In the genomic region with DNA sequence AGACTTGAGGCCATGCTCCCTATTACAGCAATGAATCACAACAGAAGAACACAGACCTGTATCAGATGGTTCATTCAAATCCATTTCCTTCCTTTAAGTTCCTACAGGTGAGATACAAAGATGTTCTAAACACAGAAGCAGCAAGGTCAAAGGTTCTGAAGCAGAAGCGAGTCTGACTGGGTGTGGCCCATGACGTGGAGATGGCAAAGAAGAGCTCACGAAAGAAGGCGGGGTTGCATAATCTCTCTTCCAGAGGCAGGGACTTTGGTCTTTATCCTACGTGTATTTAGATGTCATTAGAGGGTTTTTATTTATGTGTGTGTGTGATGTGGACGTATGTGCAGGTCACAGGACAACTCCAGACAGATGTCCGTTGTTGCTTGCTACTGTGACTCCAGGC, we compare ENCODE assay signal across 22 mouse cellular contexts. TPM values are rescaled to one million over a fixed set of nuclear protein-coding genes. Genes with fewer than 3 reads are reported as not detected.
DNase-seq lines count a peak whose midpoint lies in the region; ATAC-seq and TF ChIP-seq lines count a peak whose summit lies in the region.
"Had no signal": no experiment of that assay in that cellular context is flagged by ENCODE, and none has a peak within 500 bp of the region (broad histone marks: within the 10 kb centered on the region; RNA-seq: fewer than 3 reads in every experiment).

No protein-coding gene starts in this region.

- H3K79me2 ChIP-seq in MEL (ENCODE audit: control insufficient read depth, insufficient read depth, low read length, poor library complexity) = no peaks in the 10 kb centered on the region

- no peak for TF ChIP-seq EP300 in MEL (IDR thresholded peaks at IDR 0.05; ENCODE audit: low read depth in 1 of 2, low read length in 2 of 2)

- DNase-seq in MEL (ENCODE audit: low read depth, low spot score) = peak; percentile 30
- peak; percentile 36 for DNase-seq in ZHBTc4 (ENCODE audit: low read depth, low spot score)
- DNase-seq in large intestine, adult 2 months (ENCODE audit: low read depth, low spot score) = peak; percentile 38
- DNase-seq in yolk sac, embryonic 10.5 days (ENCODE audit: low spot score) = peak; percentile 76
- DNase-seq in frontal cortex, postnatal 36 days (ENCODE audit: low spot score in 2 of 2) = no peak
- DNase-seq in adrenal gland, adult 18-20 months (ENCODE audit: low spot score in 2 of 2) = no peak
- DNase-seq: adrenal gland, adult 8-10 months; adrenal gland, postnatal 36 days; cerebellum, adult 2 months; cerebellum, postnatal 14 days; embryo, embryonic 11 days; gastrocnemius, postnatal 14 days; heart, postnatal 36 days had no signal

- no peak for ATAC-seq in hindbrain, embryonic 16.5 days
- ATAC-seq: forebrain, embryonic 14.5 days; inflammation-experienced regulatory T-cells, adult 6 months had no signal

- no peak for TF ChIP-seq CTCF in MEL (IDR thresholded peaks at IDR 0.05 in 2 of 3, conservative IDR thresholded peaks at IDR 0.05 in 1 of 3; ENCODE audit: control insufficient read depth in 1 of 3, insufficient read depth in 1 of 3, low read depth in 2 of 3, low read length in 3 of 3, poor library complexity in 1 of 3, severe bottlenecking in 1 of 3)

- no peak for TF ChIP-seq RAD21 in MEL (IDR thresholded peaks at IDR 0.05; ENCODE audit: low read depth, low read length)

- peaks cover 0 to 5% of the 10 kb centered on the region in 2 experiments; a peak in 2 of 4 replicates for H3K4me1 ChIP-seq in MEL (ENCODE audit: control insufficient read depth in 1 of 2, insufficient read depth in 2 of 2, low read length in 2 of 2)
- no peaks in the 10 kb centered on the region for H3K4me1 ChIP-seq in hindbrain, embryonic 16.5 days (ENCODE audit: control insufficient read depth, insufficient read depth, low read depth, low read length)
- H3K4me1 ChIP-seq: hindbrain, embryonic 15.5 days had no signal

- peaks cover 0 to 6% of the 10 kb centered on the region in 2 experiments; a peak in 2 of 4 replicates for H3K36me3 ChIP-seq in MEL (ENCODE audit: control insufficient read depth in 1 of 2, insufficient read depth in 2 of 2, low read length in 2 of 2)
- no peaks in the 10 kb centered on the region for H3K36me3 ChIP-seq in hindbrain, embryonic 16.5 days (ENCODE audit: control insufficient read depth, insufficient read depth, low read length)
- H3K36me3 ChIP-seq: embryonic facial prominence, embryonic 15.5 days; forebrain, embryonic 10.5 days; G1E; heart, embryonic 13.5 days; hindbrain, embryonic 15.5 days had no signal

- no peak for TF ChIP-seq POLR2A in MEL (IDR thresholded peaks at IDR 0.05; ENCODE audit: control insufficient read depth in 1 of 2, insufficient read depth in 1 of 2, low read depth in 1 of 2, low read length in 2 of 2, poor library complexity in 1 of 2)

- H3K4me2 ChIP-seq in hindbrain, embryonic 16.5 days (ENCODE audit: low read length) = no peak overlapping the region
- H3K4me2 ChIP-seq: embryonic facial prominence, embryonic 15.5 days; hindbrain, embryonic 15.5 days had no signal

- 35% methylated on average over 7 of the region's 7 CpGs for WGBS in large intestine, adult 2 months
- 87% methylated on average over 7 of the region's 7 CpGs for WGBS in hindbrain, embryonic 16.5 days

- peaks cover 2 to 5% of the 10 kb centered on the region in 2 experiments; a peak in 3 of 4 replicates for H3K27me3 ChIP-seq in MEL (ENCODE audit: control insufficient read depth in 1 of 2, insufficient read depth in 2 of 2, low read length in 2 of 2)
- no peaks in the 10 kb centered on the region for H3K27me3 ChIP-seq in hindbrain, embryonic 16.5 days (replicated peaks; ENCODE audit: control insufficient read depth, insufficient read depth, low read length)
- H3K27me3 ChIP-seq: embryonic facial prominence, embryonic 15.5 days; heart, embryonic 13.5 days; hindbrain, embryonic 15.5 days had no signal

- no peak overlapping the region for H3K4me3 ChIP-seq in MEL (ENCODE audit: control insufficient read depth in 1 of 2, insufficient read depth in 1 of 2, low read depth in 2 of 2, low read length in 2 of 2)
- no peak overlapping the region for H3K4me3 ChIP-seq in hindbrain, embryonic 16.5 days (ENCODE audit: low read length)
- H3K4me3 ChIP-seq: embryonic facial prominence, embryonic 15.5 days; erythroblast, embryonic 14.5 days; forebrain, embryonic 10.5 days; heart, embryonic 13.5 days; hindbrain, embryonic 15.5 days had no signal

- no peak overlapping the region for H3K9ac ChIP-seq in MEL (ENCODE audit: control insufficient read depth, low read depth, low read length, poor library complexity, severe bottlenecking)
- H3K9ac ChIP-seq in hindbrain, embryonic 16.5 days (ENCODE audit: low read depth, low read length) = no peak overlapping the region
- H3K9ac ChIP-seq: embryonic facial prominence, embryonic 15.5 days; heart, embryonic 13.5 days; hindbrain, embryonic 15.5 days had no signal

- H3K9me3 ChIP-seq in MEL (replicated peaks; ENCODE audit: insufficient read depth, low read length) = no peaks in the 10 kb centered on the region
- H3K9me3 ChIP-seq in hindbrain, embryonic 16.5 days (ENCODE audit: control insufficient read depth, low read length) = no peaks in the 10 kb centered on the region
- H3K9me3 ChIP-seq: embryonic facial prominence, embryonic 15.5 days; forebrain, embryonic 10.5 days; G1E; heart, embryonic 13.5 days; hindbrain, embryonic 15.5 days had no signal

- H3K27ac ChIP-seq in MEL (ENCODE audit: control insufficient read depth, low read depth, low read length) = no peak overlapping the region
- H3K27ac ChIP-seq in hindbrain, embryonic 16.5 days (ENCODE audit: low read depth, low read length) = no peak overlapping the region
- H3K27ac ChIP-seq: embryonic facial prominence, embryonic 15.5 days; hindbrain, embryonic 15.5 days had no signal

TF ChIP-seq in MEL, 35 proteins besides CTCF, POLR2A, EP300 and RAD21:
- no peak for TF ChIP-seq MAX (IDR thresholded peaks at IDR 0.05; ENCODE audit: low read length)
- no peak for TF ChIP-seq USF1 (IDR thresholded peaks at IDR 0.05; ENCODE audit: low read depth, low read length)
- no peak for TF ChIP-seq CHD1 (IDR thresholded peaks at IDR 0.05; ENCODE audit: low read depth, low read length)
- no peak for TF ChIP-seq POLR2AphosphoS5 (IDR thresholded peaks at IDR 0.05; ENCODE audit: borderline replicate concordance, low read depth, low read length)
- TF ChIP-seq MEF2A (IDR thresholded peaks at IDR 0.05; ENCODE audit: extremely low read depth, insufficient replicate concordance, low read depth, low read length, poor library complexity, severe bottlenecking) = no peak
- TF ChIP-seq CHD2 (IDR thresholded peaks at IDR 0.05; ENCODE audit: low read length) = no peak
- no peak for TF ChIP-seq MAZ (IDR thresholded peaks at IDR 0.05; ENCODE audit: low read depth, low read length)

RNA-seq across cellular contexts. Expression of a gene that starts 6.0 kb away (rescaled TPM):
- 73.0 and 77.7 TPM in 2 replicates for total RNA-seq in MEL (2012; rRNA removed)
- 100 to 1,000 TPM in 1 of 2 experiments, 10 to 100 TPM in 1; 66.5 to 154 TPM for polyA plus RNA-seq in MEL (2012; ENCODE audit: insufficient read depth in 1 of 2, insufficient read length in 2 of 2, low read depth in 1 of 2, low replicate concordance in 2 of 2, missing spikeins in 1 of 2)
- polyA plus RNA-seq in large intestine, adult 2 months (2012; rRNA removed) = 44.5 and 49.4 TPM in 2 replicates
- polyA plus RNA-seq in hindbrain, embryonic 16.5 days (2015; fragmentation: Nextera tagmentation; extraction: Ambion mirVana) = 42.8 and 46.3 TPM in 2 replicates
- 10 to 100 TPM; 28.4 to 34.4 TPM for total RNA-seq in adrenal gland, adult 18-20 months (2021)

RNA-seq across cellular contexts. Expression of a gene that starts 37.6 kb away (rescaled TPM):
- 17.0 and 18.3 TPM in 2 replicates for total RNA-seq in MEL (2012; rRNA removed)
- 10 to 100 TPM in 1 of 2 experiments, not detected in 1; 33.2 TPM for polyA plus RNA-seq in MEL (2012; ENCODE audit: insufficient read depth in 1 of 2, insufficient read length in 2 of 2, low read depth in 1 of 2, low replicate concordance in 2 of 2, missing spikeins in 1 of 2)
- 55.9 and 60.8 TPM in 2 replicates for polyA plus RNA-seq in large intestine, adult 2 months (2012; rRNA removed)
- 20.4 and 22.9 TPM in 2 replicates for polyA plus RNA-seq in hindbrain, embryonic 16.5 days (2015; fragmentation: Nextera tagmentation; extraction: Ambion mirVana)
- 10 to 100 TPM; 17.3 to 22.2 TPM for total RNA-seq in adrenal gland, adult 18-20 months (2021)

Comparison
In these comparisons a context has a peak if more than half of its experiments do, and no peak if none do; other contexts are left out.
1. DNase-seq: peak in MEL (single experiment), ZHBTc4 (single experiment), large intestine, adult 2 months (single experiment) and yolk sac, embryonic 10.5 days (single experiment); none in frontal cortex, postnatal 36 days (0 of 2) and adrenal gland, adult 18-20 months (0 of 2).